Mouse (Mus musculus): ENCODE results near the gene Gprc5a. TPM values are rescaled to one million over a fixed set of nuclear protein-coding genes. Genes with fewer than 3 reads are reported as not detected.

Gene Gprc5a
- total RNA-seq, 2 experiments from 2014 or later = 0.38 to 0.65 TPM

DNA sequence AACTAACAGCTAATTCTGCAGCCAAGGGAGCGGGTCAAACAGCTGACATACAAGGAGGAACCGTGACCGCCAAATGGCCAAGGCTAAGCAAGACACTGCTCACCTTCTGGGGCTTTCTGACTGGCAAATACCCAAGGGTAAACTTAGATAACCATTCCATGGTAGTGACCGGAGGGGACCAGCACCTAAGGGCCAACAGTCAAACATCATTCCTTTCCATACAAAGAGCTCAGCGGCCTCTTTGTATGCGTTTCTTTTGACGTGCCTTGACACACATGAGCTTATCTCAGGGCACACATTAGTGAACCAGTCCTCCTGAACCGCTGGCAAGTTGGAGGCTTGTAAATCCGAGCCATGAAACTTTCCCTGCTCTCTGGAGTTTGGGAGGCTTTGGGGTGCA is 18.2 kb upstream of the Gprc5a start:
- intact Hi-C loops (cut with DNase I) = no loop called here
- TF ChIP-seq CTCF (IDR thresholded peaks at IDR 0.05) = no peak
- DNase-seq (ENCODE audit: extremely low spot score in 1 of 2, low spot score in 2 of 2) = no peak
- Histone ChIP-seq H3K27ac (no peak overlapping the region), H3K4me3 (no peak overlapping the region)

DNA sequence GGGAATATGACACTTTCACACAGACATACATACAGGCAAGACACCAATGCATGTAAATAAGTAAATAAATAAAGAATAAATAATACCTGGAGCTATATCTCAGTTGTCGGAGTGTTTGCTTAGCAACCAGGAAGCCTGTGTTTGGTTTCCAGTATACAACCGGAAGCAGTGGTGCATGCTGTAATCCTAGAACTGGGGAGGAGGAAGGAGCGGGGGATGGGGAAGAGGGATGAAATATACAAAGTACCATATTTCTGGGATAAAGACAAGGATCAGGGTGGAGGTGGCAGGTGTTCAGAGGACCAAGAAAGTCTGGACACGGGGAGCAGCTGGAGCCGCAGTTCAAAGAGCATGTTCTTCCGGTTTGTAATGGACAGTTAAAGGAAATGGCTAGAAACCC is 16.9 kb upstream of the Gprc5a start:
- intact Hi-C loops (cut with DNase I) = no loop called here
- TF ChIP-seq CTCF (IDR thresholded peaks at IDR 0.05) = no peak
- DNase-seq (ENCODE audit: extremely low spot score in 1 of 2, low spot score in 2 of 2) = no peak
- no peak overlapping the region for H3K27ac ChIP-seq
- H3K4me3 ChIP-seq = no peak overlapping the region

DNA sequence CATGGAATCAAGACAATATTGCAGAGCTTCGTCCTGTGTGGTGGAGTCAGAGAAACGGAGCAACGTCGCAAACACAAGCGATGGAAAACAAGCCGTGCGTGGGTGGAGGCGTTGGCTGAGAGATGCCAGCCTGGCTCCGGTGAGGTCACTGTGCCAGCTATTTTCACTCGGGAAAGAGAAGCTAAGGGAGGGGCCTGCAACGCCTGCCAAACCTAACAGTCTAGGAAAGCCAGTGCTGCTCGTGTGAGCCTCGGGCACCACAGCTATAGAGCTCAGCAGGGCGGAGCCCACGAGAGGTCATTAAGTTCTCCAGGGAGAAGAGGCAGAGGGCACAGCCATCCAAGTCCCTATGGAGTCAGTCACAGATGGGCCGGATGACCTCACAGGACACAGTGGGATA is 16.5 kb upstream of the Gprc5a start:
- H3K27ac ChIP-seq = no peak overlapping the region
- DNase-seq (ENCODE audit: extremely low spot score in 1 of 2, low spot score in 2 of 2) = no peak

DNA sequence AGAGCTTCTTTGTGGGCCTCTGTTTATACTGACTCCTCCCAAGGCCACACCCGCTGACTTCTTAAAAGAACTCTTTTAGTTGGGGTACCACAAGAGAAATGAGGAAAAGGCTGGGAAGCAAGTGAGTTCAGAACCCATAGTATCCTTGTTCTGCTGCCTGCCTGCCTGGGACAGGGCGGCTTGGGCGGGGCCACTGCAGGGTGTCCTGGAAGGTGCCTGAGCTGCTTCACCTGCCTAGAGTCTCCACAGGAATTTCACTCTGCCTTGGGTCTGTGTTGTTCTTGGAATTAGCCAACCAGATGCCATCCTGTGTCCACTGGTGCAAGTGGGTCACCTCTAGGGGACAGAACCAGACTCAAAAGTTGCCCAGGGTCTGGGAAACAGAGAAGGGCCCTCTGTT is 11.7 kb upstream of the Gprc5a start:
- Histone ChIP-seq H3K27ac (no peak overlapping the region), H3K4me3 (no peak overlapping the region)
- TF ChIP-seq CTCF (IDR thresholded peaks at IDR 0.05) = no peak
- DNase-seq (ENCODE audit: extremely low spot score in 1 of 2, low spot score in 2 of 2) = no peak
- intact Hi-C loops (cut with DNase I) = no loop called here

More for the DNA sequence above, 16.5 kb upstream of the Gprc5a start:
- no peak overlapping the region for H3K4me3 ChIP-seq
- no peak for TF ChIP-seq CTCF (IDR thresholded peaks at IDR 0.05)
- intact Hi-C loops (cut with DNase I) = no loop called here

DNA sequence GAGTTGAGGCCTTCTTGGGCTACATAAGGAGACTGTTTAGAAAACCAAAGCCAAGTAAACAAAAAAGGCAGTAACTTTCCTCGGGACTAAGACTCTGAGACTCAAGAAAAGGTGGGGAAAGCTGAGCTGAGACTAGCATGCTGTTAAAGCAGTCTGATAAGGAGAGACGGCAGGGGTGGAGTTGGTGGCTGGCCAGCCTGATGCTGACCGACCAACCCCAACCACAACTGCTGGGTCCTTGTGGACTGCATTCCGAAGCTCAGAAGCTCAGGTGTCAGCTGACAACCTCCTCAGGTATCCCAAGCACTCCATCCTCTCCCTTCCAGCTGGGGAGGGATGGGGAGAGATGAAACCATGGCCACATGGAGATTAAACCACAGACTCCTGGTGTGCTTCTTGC is 9.6 kb upstream of the Gprc5a start:
- H3K27ac ChIP-seq = no peak overlapping the region
- intact Hi-C loops (cut with DNase I) = no loop called here
- DNase-seq (ENCODE audit: extremely low spot score in 1 of 2, low spot score in 2 of 2) = no peak
- no peak for TF ChIP-seq CTCF (IDR thresholded peaks at IDR 0.05)
- H3K4me3 ChIP-seq = no peak overlapping the region

DNA sequence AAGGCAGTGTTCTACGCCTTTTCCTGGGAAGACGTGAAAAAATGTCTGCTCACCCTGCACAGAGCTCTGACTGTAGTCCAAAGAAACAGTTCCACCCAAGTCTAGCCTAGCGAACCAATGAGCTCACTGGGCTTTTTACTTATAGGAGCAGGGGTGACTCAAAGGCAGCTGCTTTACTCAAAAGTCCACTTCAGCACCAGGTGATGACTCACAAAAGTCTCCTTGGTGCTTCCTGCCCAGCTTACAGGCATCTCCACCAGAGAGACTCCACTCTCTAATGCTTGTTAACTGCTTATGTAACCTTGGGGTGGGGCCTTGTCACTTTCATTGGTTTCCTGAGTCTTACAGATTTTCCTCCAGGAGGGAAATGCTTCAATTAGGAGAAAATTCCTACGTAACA is 4.7 kb upstream of the Gprc5a start:
- intact Hi-C loops (cut with DNase I) = no loop called here
- H3K4me3 ChIP-seq = no peak overlapping the region
- H3K27ac ChIP-seq = no peak overlapping the region
- TF ChIP-seq CTCF (IDR thresholded peaks at IDR 0.05) = no peak
- DNase-seq (ENCODE audit: extremely low spot score in 1 of 2, low spot score in 2 of 2) = no peak

DNA sequence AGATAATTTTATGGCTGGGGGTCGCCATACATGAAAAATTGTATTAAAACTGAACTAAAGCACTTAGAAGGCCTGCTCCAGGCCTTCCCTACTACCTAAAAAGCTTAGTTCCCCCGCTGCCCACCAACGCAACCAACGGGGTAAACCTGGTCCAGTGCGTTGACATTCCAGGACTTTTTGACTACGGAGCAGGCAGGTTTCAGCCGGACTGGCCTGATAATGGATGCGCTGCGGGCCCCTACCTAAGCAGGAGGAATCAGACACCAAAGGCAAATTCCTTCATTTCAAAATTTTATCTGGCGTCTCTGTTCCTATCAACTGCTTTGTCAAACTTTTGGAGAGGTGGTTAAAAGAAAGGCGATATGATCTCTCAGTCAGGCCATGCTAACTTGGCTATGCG is 830 bp upstream of the Gprc5a start:
- TF ChIP-seq CTCF (IDR thresholded peaks at IDR 0.05) = no peak
- Histone ChIP-seq H3K27ac (no peak overlapping the region), H3K4me3 (no peak overlapping the region)
- DNase-seq (ENCODE audit: extremely low spot score in 1 of 2, low spot score in 2 of 2) = no peak
- intact Hi-C loops (cut with DNase I) = no loop called here

DNA sequence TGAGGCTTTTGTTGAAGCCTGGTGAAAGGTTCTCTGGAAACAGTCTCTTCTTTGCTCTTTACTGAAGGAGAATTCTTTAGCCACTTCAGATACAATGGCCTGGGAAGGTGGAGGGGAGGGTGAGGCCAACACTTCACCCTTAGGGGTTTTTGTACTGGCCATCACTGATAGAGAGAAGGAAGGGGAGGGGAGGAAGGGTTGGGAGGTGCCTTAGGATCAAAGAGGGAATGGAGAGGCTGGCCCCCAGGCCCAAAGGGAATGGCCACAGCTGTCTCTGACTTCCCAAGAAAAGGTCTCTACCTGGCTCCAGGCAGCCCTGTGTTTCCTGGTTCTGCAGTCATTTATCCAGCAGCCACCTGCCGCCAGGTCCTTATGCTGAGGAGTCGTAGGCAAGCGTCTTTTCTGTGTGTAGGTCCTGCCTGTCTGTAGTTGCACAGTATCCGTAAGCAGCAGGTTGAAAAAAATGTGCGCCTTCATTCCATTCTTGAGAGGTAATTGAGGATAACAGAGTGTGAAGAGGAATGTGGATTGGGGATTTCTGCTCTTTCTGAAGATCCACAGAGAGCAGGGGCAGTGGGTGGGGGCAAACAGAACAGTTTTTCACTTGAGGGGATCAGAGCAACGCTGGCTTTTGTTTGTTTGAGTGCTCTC is 1.5 kb downstream of the Gprc5a start:
- intact Hi-C loops (cut with DNase I) = no loop called here

DNA sequence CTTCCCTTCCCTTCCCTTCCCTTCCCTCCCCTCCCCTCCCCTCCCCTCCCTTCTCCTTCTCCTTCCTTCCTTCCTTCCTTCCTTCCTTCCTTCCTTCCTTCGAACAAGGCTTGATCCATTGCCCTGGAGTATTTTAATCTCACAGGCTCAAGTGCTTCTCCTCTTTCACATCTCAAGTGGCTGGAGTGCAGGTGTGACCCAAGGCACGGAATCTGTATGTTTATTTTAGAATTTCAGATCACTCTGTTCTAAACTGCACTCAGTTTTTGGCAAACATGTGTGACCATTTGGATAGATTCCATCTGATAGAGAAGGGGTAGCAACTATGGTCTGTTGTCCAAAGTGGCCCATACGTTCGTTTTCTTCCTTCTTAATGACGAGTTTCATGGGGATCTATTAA is 2.8 kb downstream of the Gprc5a start:
- TF ChIP-seq CTCF (IDR thresholded peaks at IDR 0.05) = no peak
- intact Hi-C loops (cut with DNase I) = no loop called here
- H3K4me3 ChIP-seq = no peak overlapping the region
- no peak overlapping the region for H3K27ac ChIP-seq
- no peak for DNase-seq (ENCODE audit: extremely low spot score in 1 of 2, low spot score in 2 of 2)

More for the DNA sequence above, 1.5 kb downstream of the Gprc5a start:
- Histone ChIP-seq H3K4me3 (no peak overlapping the region), H3K27ac (no peak overlapping the region)
- TF ChIP-seq CTCF (IDR thresholded peaks at IDR 0.05) = no peak
- no peak for DNase-seq (ENCODE audit: extremely low spot score in 1 of 2, low spot score in 2 of 2)

DNA sequence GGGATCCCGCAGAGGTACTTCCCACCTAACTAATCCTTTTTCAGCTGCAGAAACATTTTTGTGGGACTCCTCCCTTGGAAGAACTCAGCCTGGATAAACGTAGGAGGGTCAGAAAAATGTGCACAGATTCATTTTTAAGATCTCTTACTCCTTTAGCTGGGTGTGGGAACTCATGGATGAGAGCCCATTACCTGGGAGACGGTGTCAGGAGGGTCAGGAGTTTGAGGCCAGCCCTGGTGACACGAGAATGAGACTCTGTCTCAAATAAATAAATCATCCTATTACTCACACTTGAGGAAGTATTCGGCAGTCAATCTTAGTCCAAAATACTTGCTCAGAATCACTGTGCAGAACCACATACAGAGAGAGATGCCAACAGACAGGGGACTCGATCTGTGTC is 4.4 kb downstream of the Gprc5a start:
- no peak for DNase-seq (ENCODE audit: extremely low spot score in 1 of 2, low spot score in 2 of 2)
- intact Hi-C loops (cut with DNase I) = no loop called here
- no peak for TF ChIP-seq CTCF (IDR thresholded peaks at IDR 0.05)
- Histone ChIP-seq H3K27ac (no peak overlapping the region), H3K4me3 (no peak overlapping the region)

DNA sequence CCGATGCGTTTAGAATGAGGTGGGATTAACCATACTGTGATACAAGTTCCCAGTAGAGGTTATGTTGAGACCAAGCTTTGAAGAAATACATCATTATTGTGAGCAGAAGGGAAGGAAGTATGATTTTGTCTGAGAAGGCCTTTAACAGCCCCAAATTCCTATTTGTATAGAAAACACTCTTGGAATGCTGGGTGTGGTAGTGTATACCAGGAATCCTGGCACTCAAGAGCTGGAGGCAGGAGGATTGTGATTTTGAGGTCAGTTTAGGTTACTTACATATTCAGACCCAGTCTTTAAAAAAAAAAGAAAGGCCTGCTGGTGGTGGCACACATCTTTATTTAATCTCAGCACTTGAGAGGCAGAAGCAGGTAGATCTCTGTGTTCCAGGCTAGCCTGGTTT is 4.9 kb downstream of the Gprc5a start:
- intact Hi-C loops (cut with DNase I) = no loop called here
- H3K4me3 ChIP-seq = no peak overlapping the region

DNA sequence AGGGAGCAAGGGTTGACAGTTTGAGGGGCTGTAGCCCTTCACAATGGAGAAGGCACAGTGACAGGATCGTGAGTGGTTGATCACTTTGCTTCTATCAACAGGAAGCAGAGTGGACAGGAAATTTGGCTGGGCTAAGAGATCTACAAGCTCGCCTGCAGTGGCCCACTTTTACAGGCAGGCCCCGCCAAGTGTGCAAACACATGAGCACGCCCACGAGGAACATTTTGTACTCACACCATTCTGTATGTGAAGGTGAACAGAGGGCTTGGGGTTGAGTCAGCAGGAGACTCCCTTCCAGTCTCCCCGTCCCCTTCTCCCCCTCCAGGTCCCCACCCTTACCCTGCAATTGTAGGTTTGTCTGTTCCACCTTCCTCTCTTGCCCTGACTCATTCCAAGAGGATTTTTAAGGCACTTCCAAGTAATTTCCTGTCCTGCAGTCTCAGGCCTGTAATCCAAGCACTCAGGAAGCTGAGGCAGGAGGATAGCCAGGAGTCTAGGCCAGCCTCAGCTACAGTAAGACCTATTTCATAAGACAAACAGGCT is 9.0 kb downstream of the Gprc5a start:
- H3K4me3 ChIP-seq = no peak overlapping the region
- DNase-seq (ENCODE audit: extremely low spot score in 1 of 2, low spot score in 2 of 2) = no peak
- intact Hi-C loops (cut with DNase I) = no loop called here
- no peak overlapping the region for H3K27ac ChIP-seq
- TF ChIP-seq CTCF (IDR thresholded peaks at IDR 0.05) = no peak

More for the DNA sequence above, 4.9 kb downstream of the Gprc5a start:
- DNase-seq (ENCODE audit: extremely low spot score in 1 of 2, low spot score in 2 of 2) = no peak
- no peak overlapping the region for H3K27ac ChIP-seq
- no peak for TF ChIP-seq CTCF (IDR thresholded peaks at IDR 0.05)

DNA sequence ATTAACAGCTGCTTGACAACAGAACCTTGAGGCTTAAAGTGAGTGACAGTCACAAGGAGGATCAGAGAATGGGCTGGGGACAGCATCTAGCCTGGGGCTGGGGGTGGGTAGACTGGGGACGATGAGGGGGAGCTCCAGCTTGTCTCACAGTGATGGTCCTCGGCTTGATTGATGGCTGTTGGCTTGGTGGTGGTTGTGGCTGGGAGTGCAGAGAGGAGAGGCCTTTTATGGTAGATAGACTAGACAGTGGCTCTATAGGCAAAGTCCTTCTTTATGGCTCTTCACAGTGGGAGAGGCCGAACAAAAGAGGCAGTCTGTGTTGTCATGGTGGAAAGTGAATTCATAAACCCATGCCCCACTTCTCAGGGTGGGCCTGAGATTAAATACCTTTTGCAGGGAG is 10.8 kb downstream of the Gprc5a start:
- no peak for DNase-seq (ENCODE audit: extremely low spot score in 1 of 2, low spot score in 2 of 2)
- no peak overlapping the region for H3K27ac ChIP-seq
- intact Hi-C loops (cut with DNase I) = no loop called here
- H3K4me3 ChIP-seq = no peak overlapping the region
- no peak for TF ChIP-seq CTCF (IDR thresholded peaks at IDR 0.05)

All from left cerebral cortex, adult 2 months (tissue).